Mouse (Mus musculus) left cerebral cortex, adult 2 months (tissue): ENCODE measurements around the gene Tspear. TPM values are rescaled to one million over a fixed set of nuclear protein-coding genes. Genes with fewer than 3 reads are reported as not detected.

ENCODE experiments used
- DNase-seq, 2 experiments: peaks; one replicate each; pipeline ENCODE4 v3.0.0; 2021 to 2022; ENCODE audit warnings: low spot score in 2 of 2, mixed read lengths in 1 of 2; ENCODE audit errors: extremely low spot score in 1 of 2
- H3K27ac ChIP-seq: fragments of 200-600 bp; 2 replicates; pipeline ENCODE4 v1.8.1; 2022
- H3K4me3 ChIP-seq: fragments of 200-600 bp; 2 replicates; pipeline ENCODE4 v1.8.1; 2022
- CTCF ChIP-seq: fragments of 200-600 bp; IDR thresholded peaks from 2 replicates; pipeline ENCODE4 v1.8.1; 2022; ENCODE audit warnings: antibody characterized with exemption, mild to moderate bottlenecking, moderate library complexity
- intact Hi-C: fragments of 180-260 bp; cut with DNase I; formaldehyde crosslinking; loops from one replicate; pipeline ENCODE4 v1.15.1; 2025
- long read RNA-seq, 2 experiments: library from polyadenylated mRNA; stranded (forward); transcript quantifications; one replicate each; pipeline ENCODE4 v2.0.0; 2021; ENCODE audit warnings: borderline mapping rate in 2 of 2
- total RNA-seq, 2 experiments: library from RNA; stranded (reverse); gene quantifications; 2 replicates each; pipeline ENCODE4 v1.2.3; 2021

Tspear gene
- total RNA-seq = under 1 TPM; 0.18 to 0.21 TPM
- long read RNA-seq, experiment 1, partial matches to known transcripts = 0 of 1 reads
- long read RNA-seq, experiment 1, other reads (novel, unspliced or antisense) = 1 of 1 reads
- long read RNA-seq, experiment 2 = 0 reads

DNA sequence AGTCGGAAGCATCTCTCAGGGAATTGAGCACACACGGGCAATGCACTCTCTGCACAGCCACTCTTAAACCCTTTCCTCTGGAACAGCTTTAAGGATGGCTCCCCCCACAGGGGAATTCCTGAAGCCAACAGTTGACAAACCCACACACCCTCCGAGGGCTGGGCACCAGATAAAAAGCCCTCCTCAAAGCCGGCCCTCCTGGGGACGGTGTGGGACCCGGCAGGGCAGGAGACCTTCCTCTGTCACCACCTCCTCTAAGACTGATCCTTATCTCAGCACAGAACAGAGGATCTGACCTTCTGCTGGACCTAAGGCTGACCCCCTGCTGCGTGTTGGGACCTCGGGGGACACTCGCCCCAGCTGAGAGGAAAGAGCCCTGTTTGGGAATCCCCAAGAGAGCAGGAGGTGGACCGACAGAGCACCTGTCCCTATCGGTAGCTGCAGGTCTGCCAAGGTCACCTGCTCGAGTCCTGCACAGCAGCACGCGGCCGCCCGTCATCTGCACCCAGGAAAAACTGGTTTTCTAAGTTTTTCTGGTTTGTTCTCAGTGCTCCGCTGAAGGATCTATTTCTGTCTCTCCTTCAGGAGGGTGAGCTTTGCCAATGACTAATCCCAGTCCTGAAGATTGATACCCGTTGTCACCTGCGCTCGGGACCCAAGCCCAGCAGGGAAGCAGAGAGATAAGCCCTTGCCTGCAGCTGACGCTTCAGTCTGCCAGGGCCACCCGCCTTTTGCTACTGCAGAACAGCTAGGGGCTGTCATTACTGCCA, at the start of gene Tspear:
TSS of gene Tspear (plus strand) at position 675 of the 770 bp plus-strand sequence.
- H3K27ac ChIP-seq = no peak within 1 kb of the TSS
- TF ChIP-seq CTCF = no peak; the same call in 1 of the 2 replicates
- no peak within 1 kb of the TSS for H3K4me3 ChIP-seq
- intact Hi-C loops = no loop called here
- no peak for DNase-seq

DNA sequence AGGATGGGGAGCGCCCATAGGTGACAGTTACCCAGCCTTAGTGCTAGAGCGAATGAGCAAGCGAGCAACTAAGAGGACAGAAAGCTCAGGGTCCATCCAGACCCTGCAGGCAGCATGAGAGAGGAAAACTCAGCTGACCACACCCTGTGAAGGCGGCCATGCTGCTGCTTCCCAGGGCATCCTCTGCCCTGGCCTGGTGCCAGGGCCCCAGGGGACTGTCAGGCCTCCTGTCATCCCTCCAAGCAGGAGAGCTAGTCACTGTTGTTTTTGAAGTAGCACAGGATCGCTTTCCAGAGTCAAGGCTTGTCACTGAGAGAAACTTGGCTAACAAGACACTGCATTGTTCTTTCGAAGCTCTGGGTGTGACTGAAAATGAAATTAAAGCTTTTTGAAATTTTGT, 47.4 kb upstream of the Tspear start:
- no peak for DNase-seq
- Histone ChIP-seq H3K27ac (no peak overlapping the region), H3K4me3 (no peak overlapping the region)
- intact Hi-C loops = no loop called here
- TF ChIP-seq CTCF = no peak

DNA sequence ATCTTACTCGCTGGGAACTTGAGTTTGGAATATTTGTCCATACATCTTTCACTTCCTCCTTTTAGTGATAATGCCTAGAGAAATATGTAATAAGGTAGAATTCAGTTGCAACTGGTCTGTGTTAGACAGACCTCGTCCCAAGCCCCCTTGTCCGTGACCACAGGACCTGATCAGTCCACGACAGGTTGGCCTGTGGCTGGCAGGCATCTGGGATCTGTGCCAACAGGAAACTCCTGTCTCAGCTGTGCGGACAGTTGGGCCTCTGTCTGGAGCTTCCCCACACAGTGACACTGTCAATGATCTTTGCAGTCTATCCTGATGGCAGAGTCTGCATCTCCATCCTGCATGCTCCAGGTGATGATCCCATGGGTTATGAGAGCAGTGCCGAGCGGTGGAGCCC, 43.2 kb upstream of the Tspear start:
- DNase-seq = no peak
- intact Hi-C loops = no loop called here
- Histone ChIP-seq H3K4me3 (no peak overlapping the region), H3K27ac (no peak overlapping the region)
- no peak for TF ChIP-seq CTCF

DNA sequence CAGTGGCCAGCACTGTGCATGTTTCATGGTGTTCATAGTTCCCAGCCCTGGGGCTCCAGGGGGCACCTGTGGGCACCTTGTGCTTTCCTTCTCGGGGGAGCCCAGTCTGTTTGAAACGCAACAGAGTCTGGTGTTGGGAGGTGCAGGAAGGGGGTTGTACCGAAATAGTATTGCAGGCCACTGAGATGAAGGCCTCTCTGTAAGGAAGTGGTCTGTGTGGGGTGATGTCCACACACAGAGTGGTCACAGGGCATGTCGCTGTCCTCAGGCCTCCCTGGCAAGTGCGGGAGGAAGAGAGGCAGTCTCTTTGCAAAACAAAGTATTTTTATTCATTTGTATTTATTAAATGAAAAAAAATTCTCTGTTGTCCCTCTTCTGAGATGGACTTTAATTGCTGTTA, 40.8 kb upstream of the Tspear start:
- no peak for DNase-seq
- H3K27ac ChIP-seq = no peak overlapping the region
- H3K4me3 ChIP-seq = no peak overlapping the region
- intact Hi-C loops = no loop called here
- no peak for TF ChIP-seq CTCF

DNA sequence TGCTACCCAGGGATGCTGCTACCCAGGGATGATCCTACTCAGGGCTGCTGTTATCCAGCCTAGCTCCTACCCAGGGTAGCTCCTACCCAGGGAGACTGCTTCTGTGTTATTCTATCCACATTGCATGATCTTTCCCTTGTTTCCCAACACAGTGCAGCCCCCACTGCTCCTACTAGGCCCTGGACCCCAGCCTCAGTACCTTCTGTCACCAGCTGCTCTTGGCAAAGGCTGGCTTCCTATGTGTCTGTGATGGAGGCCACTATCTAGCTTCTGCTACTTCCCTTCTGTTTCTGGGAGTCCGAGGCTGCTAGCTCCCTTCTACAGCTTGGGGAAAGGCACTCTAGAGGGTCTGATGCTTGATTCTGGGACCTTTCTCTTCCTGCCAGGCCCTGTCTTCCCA, 38.9 kb upstream of the Tspear start:
- H3K4me3 ChIP-seq = no peak overlapping the region
- DNase-seq = no peak
- intact Hi-C loops = no loop called here
- H3K27ac ChIP-seq = no peak overlapping the region
- no peak for TF ChIP-seq CTCF

DNA sequence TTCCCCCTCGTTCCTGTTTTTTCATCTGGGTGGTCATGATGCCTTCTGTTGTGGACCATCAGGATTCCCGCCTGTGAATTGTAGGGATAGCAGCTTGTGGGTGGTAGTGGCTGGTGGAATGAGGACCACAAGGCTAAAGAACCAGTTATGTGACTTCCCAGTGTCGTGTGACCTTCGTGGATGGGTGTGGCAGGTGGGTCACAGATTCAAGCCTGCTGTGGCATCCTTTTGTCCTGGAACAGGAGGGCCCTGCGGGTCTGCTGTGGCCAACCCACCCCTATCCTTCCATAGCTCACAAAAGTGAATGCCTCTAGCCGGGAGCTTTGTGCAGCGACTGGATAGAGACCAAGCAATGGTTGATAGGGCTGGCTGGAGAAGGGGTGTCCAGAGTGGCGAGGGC, 38.5 kb upstream of the Tspear start:
- TF ChIP-seq CTCF = no peak
- no peak for DNase-seq
- H3K4me3 ChIP-seq = no peak overlapping the region
- H3K27ac ChIP-seq = no peak overlapping the region
- intact Hi-C loops = no loop called here

DNA sequence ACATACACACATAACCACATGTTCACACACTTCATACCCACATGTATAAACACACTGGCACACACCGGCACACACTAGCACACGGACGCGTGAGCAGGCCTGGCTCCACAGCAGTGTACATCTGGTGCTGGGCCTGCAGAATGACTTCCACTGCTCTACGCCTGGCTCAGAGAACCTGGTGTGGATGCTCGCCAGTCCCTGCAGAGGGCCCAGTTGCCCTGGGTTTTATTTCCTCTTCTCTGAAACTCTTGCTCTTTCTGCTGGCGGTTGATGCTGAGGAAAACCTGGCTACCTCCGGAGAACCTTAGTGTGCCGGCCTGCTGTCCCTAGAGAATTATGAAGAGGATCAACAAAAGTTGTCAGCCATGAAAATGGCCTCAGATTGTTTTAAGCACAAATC, 34.3 kb upstream of the Tspear start:
- no peak overlapping the region for H3K4me3 ChIP-seq
- intact Hi-C loops = no loop called here
- DNase-seq = no peak
- no peak overlapping the region for H3K27ac ChIP-seq
- peak; percentile 2; the same call in 1 of the 2 replicates for TF ChIP-seq CTCF

DNA sequence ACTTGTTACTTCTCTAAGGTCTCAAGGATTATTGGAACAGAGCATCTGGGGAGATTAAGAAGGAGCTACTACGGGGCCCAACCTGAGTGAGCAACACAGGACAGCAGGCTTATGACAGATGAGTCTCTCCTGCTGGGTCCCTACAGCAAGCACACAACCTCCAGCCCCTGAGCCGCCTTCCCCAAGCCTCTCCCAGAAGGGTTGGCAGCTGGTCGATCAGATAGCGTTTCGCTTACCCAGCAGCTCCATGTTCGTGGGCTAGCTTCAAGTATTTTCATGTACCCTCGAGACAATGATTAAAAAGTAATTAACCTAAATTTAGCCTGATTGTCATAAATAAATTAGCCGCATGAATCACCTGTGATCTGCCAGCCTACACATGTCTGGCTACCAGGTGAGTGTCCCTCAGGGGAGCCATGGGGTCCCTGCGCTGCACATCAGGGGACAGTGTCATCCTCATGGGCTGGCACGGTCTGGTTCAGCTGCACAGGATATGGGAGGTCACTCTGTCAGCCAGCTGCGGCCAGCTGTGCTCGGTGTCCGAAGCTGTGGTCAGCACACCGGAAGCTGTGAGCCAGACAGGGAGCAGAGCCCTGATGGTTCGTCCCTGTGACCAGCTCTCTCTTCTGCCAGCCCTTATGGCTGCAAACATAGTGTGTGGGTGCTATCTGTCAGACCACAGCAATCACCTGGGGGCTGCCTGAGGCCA, 27.9 kb upstream of the Tspear start:
- TF ChIP-seq CTCF = no peak
- Histone ChIP-seq H3K27ac (no peak overlapping the region), H3K4me3 (no peak overlapping the region)
- intact Hi-C loops = no loop called here
- no peak for DNase-seq

DNA sequence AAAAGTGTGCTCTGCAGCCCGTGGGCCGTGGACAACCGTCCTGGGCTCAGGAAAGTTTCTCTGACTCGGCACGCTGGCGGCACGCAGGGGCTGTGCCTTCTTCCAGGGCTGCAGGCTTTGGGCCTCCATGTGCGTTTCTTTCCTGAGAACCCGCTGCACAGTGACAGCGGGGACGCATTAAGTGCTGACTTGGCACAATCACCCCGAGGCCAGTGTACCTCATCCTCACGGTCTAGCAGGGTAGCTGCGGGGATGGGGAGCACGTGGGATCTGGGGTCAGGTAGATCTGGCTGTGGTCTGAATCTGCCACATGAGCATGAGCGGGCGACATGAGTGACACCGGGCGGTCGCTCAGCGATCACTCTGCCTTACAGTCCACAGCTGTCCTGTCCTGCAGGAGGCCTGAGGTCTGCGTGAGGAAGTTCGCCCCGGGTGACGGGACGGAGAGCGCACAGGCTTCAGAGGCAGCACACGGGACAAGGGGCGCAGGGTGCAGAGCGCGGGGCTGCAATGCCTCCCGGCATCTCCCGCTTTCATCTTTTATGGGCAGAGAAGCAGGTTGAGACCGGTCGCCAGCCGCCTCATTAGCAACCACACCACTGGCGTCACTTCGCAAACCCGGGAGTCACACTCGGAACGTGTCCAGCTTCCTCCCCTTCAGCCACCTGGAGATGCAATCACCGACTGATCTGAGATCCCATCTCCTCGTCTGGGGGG, 22.3 kb upstream of the Tspear start:
- no peak for TF ChIP-seq CTCF
- intact Hi-C loops = no loop called here
- Histone ChIP-seq H3K4me3 (no peak overlapping the region), H3K27ac (no peak overlapping the region)
- DNase-seq = no peak

DNA sequence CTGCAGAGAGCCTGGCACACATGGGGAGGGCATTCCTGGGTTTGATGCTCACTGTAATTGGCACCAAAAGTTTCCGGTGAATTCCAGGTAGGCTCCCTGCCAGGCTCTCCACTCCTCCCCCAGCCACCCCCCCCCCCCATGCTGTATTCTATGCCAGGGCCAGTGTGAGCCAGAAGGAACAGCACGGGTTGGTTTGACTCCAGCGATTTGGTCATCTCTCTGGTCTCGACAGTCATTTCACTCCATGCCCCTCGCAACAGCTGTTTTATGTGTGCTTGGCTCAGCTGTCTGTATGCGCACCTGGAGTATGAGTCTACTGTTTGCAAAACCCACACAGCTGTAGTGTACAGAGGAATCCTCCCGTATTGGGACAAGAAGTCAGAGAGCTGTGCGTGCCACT, 20.0 kb upstream of the Tspear start:
- Histone ChIP-seq H3K27ac (no peak overlapping the region), H3K4me3 (no peak overlapping the region)
- intact Hi-C loops = no loop called here
- TF ChIP-seq CTCF = no peak
- DNase-seq = no peak

DNA sequence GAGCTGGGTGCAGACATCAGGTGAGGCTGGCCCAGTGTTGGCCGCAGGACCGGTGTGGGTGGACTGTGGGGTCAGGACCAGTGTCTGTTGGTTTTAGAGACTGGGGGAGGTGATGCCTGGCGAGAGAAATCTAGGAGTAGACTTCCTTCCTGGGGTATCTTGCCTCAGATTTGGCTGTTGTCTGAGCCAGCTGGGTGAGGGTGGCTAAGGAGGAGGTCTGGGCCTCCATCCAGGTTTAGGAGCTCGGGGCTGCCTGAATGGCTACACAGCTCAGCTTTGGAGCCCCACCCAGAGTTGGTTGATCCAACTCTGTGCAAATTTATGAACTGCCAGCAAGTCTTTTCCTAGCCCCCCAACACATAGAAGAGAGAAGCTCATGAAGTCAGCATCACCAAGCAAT, 19.0 kb upstream of the Tspear start:
- DNase-seq = no peak
- Histone ChIP-seq H3K4me3 (no peak overlapping the region), H3K27ac (no peak overlapping the region)
- intact Hi-C loops = no loop called here
- no peak for TF ChIP-seq CTCF

DNA sequence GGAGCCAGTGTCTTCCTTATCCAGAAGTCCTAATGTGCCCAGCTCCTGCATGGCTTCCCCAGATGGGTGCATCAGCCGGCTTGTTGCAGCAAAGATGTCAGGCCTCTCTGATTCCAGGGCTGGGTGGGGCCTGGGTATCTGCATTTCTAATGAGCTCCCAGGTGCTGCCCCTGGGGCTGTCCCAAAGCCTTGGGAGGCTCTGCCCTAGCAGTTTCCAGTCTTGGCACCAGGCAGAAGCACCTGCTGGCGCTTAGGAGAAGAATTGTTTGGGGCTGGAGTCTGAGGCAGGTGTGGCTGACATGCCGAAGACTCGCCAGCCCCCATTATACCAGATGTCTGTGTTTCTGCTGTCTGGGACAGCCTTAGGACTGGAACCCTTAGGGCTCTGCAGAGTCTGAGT, 15.7 kb upstream of the Tspear start:
- H3K4me3 ChIP-seq = no peak overlapping the region
- no peak overlapping the region for H3K27ac ChIP-seq
- intact Hi-C loops = no loop called here
- TF ChIP-seq CTCF = no peak
- no peak for DNase-seq
